Mouse (Mus musculus) brown adipose tissue, adult 24 weeks (tissue): ENCODE data around the gene Elavl2. TPM values are rescaled to one million over a fixed set of nuclear protein-coding genes. Genes with fewer than 3 reads are reported as not detected.

Experiments
- H3K27ac ChIP-seq: fragments of 200-500 bp; replicated peaks from 2 replicates; pipeline ENCODE4 v1.5.1; 2012; ENCODE audit warnings: low read depth, mild to moderate bottlenecking, low read length
- H3K4me1 ChIP-seq: fragments of 200-500 bp; 2 replicates; pipeline ENCODE4 v1.6.1; 2012; ENCODE audit warnings: low read length, mixed read lengths; ENCODE audit not compliant: control insufficient read depth, insufficient read depth, insufficient read length
- H3K4me3 ChIP-seq: fragments of 200-500 bp; 2 replicates; pipeline ENCODE4 v1.5.1; 2012; ENCODE audit warnings: low read depth, mild to moderate bottlenecking, low read length, moderate library complexity; ENCODE audit not compliant: insufficient read depth
- polyA plus RNA-seq: library from polyadenylated mRNA; stranded (reverse); fragments of >200 nt; gene quantifications from 2 replicates; pipeline ENCODE4 v1.2.4, GENCODE M21; 2012; ENCODE audit not compliant: missing spikeins, insufficient read depth, insufficient read length

The Elavl2 gene
- polyA plus RNA-seq, 1 experiment = not detected

- Histone ChIP-seq H3K27ac (no peak overlapping the region), H3K4me3 (no peak overlapping the region)
These were observed 29.3 kb downstream of the Elavl2 start for GRCm38 (mm10) chr4:91371131-91371818.

GRCm38 (mm10) chr4:91365276-91365675 lies 35.3 kb downstream of the Elavl2 start:
- H3K4me3 ChIP-seq = no peak overlapping the region
- H3K4me1 ChIP-seq = no peaks in the 10 kb centered on the region
- H3K27ac ChIP-seq = no peak overlapping the region

More at GRCm38 (mm10) chr4:91371131-91371818, 29.3 kb downstream of the Elavl2 start:
- no peaks in the 10 kb centered on the region for H3K4me1 ChIP-seq

GRCm38 (mm10) chr4:91363963-91364362 lies 36.6 kb downstream of the Elavl2 start:
- Histone ChIP-seq H3K4me1 (no peaks in the 10 kb centered on the region), H3K27ac (no peak overlapping the region), H3K4me3 (no peak overlapping the region)

GRCm38 (mm10) chr4:91362520-91362919 lies 38.1 kb downstream of the Elavl2 start:
- H3K4me3 ChIP-seq = no peak overlapping the region
- H3K4me1 ChIP-seq = no peaks in the 10 kb centered on the region
- no peak overlapping the region for H3K27ac ChIP-seq

- Histone ChIP-seq H3K4me3 (no peak overlapping the region), H3K27ac (no peak overlapping the region), H3K4me1 (no peaks in the 10 kb centered on the region)
These were observed 47.4 kb downstream of the Elavl2 start for GRCm38 (mm10) chr4:91353138-91353537.

- no peak overlapping the region for H3K27ac ChIP-seq
- H3K4me3 ChIP-seq = no peak overlapping the region
- H3K4me1 ChIP-seq = no peaks in the 10 kb centered on the region
These were observed 51.0 kb downstream of the Elavl2 start for GRCm38 (mm10) chr4:91349579-91349978.

- no peak overlapping the region for H3K27ac ChIP-seq
- H3K4me3 ChIP-seq = no peak overlapping the region
- no peaks in the 10 kb centered on the region for H3K4me1 ChIP-seq
These were observed 66.4 kb downstream of the Elavl2 start for GRCm38 (mm10) chr4:91334177-91334576.

GRCm38 (mm10) chr4:91310801-91311200 lies 89.8 kb downstream of the Elavl2 start:
- Histone ChIP-seq H3K4me1 (no peaks in the 10 kb centered on the region), H3K27ac (no peak overlapping the region), H3K4me3 (no peak overlapping the region)

- Histone ChIP-seq H3K4me3 (no peak overlapping the region), H3K27ac (no peak overlapping the region), H3K4me1 (no peaks in the 10 kb centered on the region)
These were observed 102.9 kb downstream of the Elavl2 start for GRCm38 (mm10) chr4:91297706-91298105.

GRCm38 (mm10) chr4:91295317-91295716 lies 105.3 kb downstream of the Elavl2 start:
- Histone ChIP-seq H3K4me3 (no peak overlapping the region), H3K4me1 (no peaks in the 10 kb centered on the region), H3K27ac (no peak overlapping the region)

GRCm38 (mm10) chr4:91291526-91291925 lies 109.1 kb downstream of the Elavl2 start:
- no peak overlapping the region for H3K27ac ChIP-seq
- no peaks in the 10 kb centered on the region for H3K4me1 ChIP-seq

GRCm38 (mm10) chr4:91290373-91290772 lies 110.2 kb downstream of the Elavl2 start:
- Histone ChIP-seq H3K27ac (no peak overlapping the region), H3K4me1 (no peaks in the 10 kb centered on the region)

More at GRCm38 (mm10) chr4:91291526-91291925, 109.1 kb downstream of the Elavl2 start:
- no peak overlapping the region for H3K4me3 ChIP-seq

GRCm38 (mm10) chr4:91289151-91289550 lies 111.4 kb downstream of the Elavl2 start:
- Histone ChIP-seq H3K4me3 (no peak overlapping the region), H3K27ac (no peak overlapping the region), H3K4me1 (no peaks in the 10 kb centered on the region)

More at GRCm38 (mm10) chr4:91290373-91290772, 110.2 kb downstream of the Elavl2 start:
- H3K4me3 ChIP-seq = no peak overlapping the region

GRCm38 (mm10) chr4:91268390-91268789 lies 132.2 kb downstream of the Elavl2 start:
- Histone ChIP-seq H3K4me1 (no peaks in the 10 kb centered on the region), H3K4me3 (no peak overlapping the region), H3K27ac (no peak overlapping the region)

- Histone ChIP-seq H3K4me3 (no peak overlapping the region), H3K4me1 (no peaks in the 10 kb centered on the region), H3K27ac (no peak overlapping the region)
These were observed 136.7 kb downstream of the Elavl2 start for GRCm38 (mm10) chr4:91263733-91264440.

- Histone ChIP-seq H3K4me3 (no peak overlapping the region), H3K4me1 (no peaks in the 10 kb centered on the region), H3K27ac (no peak overlapping the region)
These were observed 137.7 kb downstream of the Elavl2 start for GRCm38 (mm10) chr4:91262839-91263238.
